Mouse (Mus musculus): ENCODE data around the gene Nell1.

Nell1 gene

GRCm38 (mm10) chr7:50842646-50843045, 868.0 kb downstream of the Nell1 start:
- in situ Hi-C loops (cut with MseI, MboI): no loop called here

GRCm38 (mm10) chr7:50847921-50848320, 873.3 kb downstream of the Nell1 start:
- in situ Hi-C loops (cut with MseI, MboI): no loop called here

- in situ Hi-C loops (cut with MseI, MboI): no loop called here
These were observed 875.6 kb downstream of the Nell1 start for GRCm38 (mm10) chr7:50850271-50850670.

DNA sequence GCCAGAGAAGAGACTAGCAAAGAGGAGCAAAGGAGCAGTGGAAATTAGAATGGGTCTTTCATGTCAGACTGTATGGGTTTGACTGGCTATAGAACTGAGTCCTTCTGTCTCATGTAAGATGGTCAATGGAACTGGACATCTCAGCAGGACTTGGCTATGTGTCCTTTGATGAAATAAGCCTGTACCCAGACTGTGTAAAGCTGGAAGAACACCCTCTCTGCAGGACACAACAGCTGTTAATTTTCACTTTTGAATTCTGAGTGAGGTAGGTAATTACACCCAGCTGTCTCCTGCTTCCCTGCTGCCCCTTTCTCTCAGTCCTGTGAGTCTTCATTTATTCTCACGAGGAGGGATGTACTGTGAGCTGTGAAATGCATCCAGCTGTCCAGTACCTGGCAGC, 895.5 kb downstream of the Nell1 start:
- in situ Hi-C loops (cut with MseI, MboI): no loop called here

- in situ Hi-C loops (cut with MseI, MboI): no loop called here
These were observed 913.0 kb downstream of the Nell1 start for GRCm38 (mm10) chr7:50887625-50888024.

DNA sequence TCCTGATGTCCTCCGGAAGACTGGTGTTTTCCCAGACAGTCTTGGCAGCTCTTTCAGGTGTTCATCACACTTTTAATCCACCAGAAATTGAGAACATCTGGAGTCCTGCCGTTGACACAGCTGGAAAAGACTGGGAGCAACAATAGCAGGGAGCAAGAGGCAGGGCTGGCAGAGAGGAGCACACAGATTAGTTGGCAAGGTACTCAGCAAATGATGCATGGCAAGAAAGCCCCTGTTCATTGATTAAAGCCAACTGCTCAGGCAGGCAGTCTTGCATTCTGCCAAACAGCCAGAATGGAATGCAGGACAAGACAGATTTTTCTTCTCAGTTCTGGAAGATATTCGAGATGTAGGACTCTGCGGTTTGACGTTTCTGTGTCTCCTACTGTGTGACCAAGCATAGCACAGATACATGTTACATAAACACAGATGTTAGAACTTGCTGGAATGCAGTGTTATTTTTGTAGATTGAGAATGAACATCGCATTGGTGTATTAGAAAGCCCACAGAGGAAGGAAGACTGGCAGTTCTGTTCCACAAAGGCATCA, 925.0 kb downstream of the Nell1 start:
- in situ Hi-C loops (cut with MseI, MboI): loop anchor here in 1 of 2 experiments (25.0 kb wide), 1 partner anchor 113 kb away; no protein-coding TSS in a partner anchor

Measured in mouse trophoblast stem cell (cell line).